Mouse (Mus musculus): ENCODE data around the gene Slit3.

GRCm38 (mm10) chr11:35473617-35473996 is 352.6 kb downstream of the Slit3 start:
- no peak for TF ChIP-seq POLR2A (IDR thresholded peaks at IDR 0.05; ENCODE audit: low read depth, low read length)
- TF ChIP-seq CTCF (IDR thresholded peaks at IDR 0.05; ENCODE audit: borderline replicate concordance, insufficient read depth, low read length) = no peak
